Mouse (Mus musculus): Measurements from ENCODE around the gene Dennd2c.

GRCm38 (mm10) chr3:103058207-103059157 lies 43.9 kb upstream of the Dennd2c start, which contains the start of gene Nras:
- TF ChIP-seq CTCF (IDR thresholded peaks at IDR 0.05; ENCODE audit: control insufficient read depth, insufficient read depth, insufficient read length) (no peak), MYOG (IDR thresholded peaks at IDR 0.05; ENCODE audit: control insufficient read depth, extremely low read depth, insufficient read length) (no peak), USF1 (IDR thresholded peaks at IDR 0.05; ENCODE audit: low read depth) (peak; percentile 76)

All from C2C12 (cell line).